Mouse (Mus musculus) testis, adult 2 months (tissue): ENCODE data around the gene Ppp4r2. TPM values are rescaled to one million over a fixed set of nuclear protein-coding genes. Genes with fewer than 3 reads are reported as not detected.
A peak's percentile ranks its signal among the peaks of the same experiment; 100 is the strongest.

Source experiments
- H3K27ac ChIP-seq: fragments of 200-500 bp; 2 replicates; pipeline ENCODE4 v1.5.1; 2012; ENCODE audit warnings: low read depth, low read length; ENCODE audit not compliant: control insufficient read depth, insufficient read depth
- H3K27me3 ChIP-seq: fragments of 200-500 bp; 2 replicates; pipeline ENCODE4 v1.6.1; 2012; ENCODE audit warnings: mild to moderate bottlenecking, low read length, moderate library complexity; ENCODE audit not compliant: control insufficient read depth, insufficient read depth
- H3K36me3 ChIP-seq: fragments of 200-500 bp; 2 replicates; pipeline ENCODE4 v1.6.1; 2012; ENCODE audit warnings: mild to moderate bottlenecking, low read length; ENCODE audit not compliant: control insufficient read depth, insufficient read depth
- H3K4me1 ChIP-seq: fragments of 200-500 bp; 2 replicates; pipeline ENCODE4 v1.6.1; 2012; ENCODE audit warnings: low read length; ENCODE audit not compliant: control insufficient read depth, insufficient read depth
- H3K4me3 ChIP-seq: fragments of 200-500 bp; 2 replicates; pipeline ENCODE4 v1.5.1; 2012; ENCODE audit warnings: low read depth, mild to moderate bottlenecking, low read length, moderate library complexity, mixed read lengths; ENCODE audit not compliant: control insufficient read depth
- CTCF ChIP-seq: fragments of 200-500 bp; IDR thresholded peaks from 2 replicates; pipeline ENCODE4 v1.5.1; 2012; ENCODE audit warnings: low read depth, mild to moderate bottlenecking, inconsistent platforms, low read length, moderate library complexity; ENCODE audit not compliant: control insufficient read depth, insufficient read depth, insufficient replicate concordance
- POLR2A ChIP-seq: fragments of 200-500 bp; IDR thresholded peaks from 2 replicates; pipeline ENCODE4 v1.6.1; 2012; ENCODE audit warnings: low read depth, mild to moderate bottlenecking, inconsistent platforms, low read length, moderate library complexity; ENCODE audit not compliant: control insufficient read depth
- polyA plus RNA-seq: library from polyadenylated mRNA; depleted of rRNA; stranded (reverse); fragments of >200 nt; gene quantifications from 2 replicates; pipeline ENCODE4 v1.2.3, GENCODE M21; 2012

Ppp4r2 gene
- polyA plus RNA-seq, 1 experiment, result 43.6 TPM

DNA sequence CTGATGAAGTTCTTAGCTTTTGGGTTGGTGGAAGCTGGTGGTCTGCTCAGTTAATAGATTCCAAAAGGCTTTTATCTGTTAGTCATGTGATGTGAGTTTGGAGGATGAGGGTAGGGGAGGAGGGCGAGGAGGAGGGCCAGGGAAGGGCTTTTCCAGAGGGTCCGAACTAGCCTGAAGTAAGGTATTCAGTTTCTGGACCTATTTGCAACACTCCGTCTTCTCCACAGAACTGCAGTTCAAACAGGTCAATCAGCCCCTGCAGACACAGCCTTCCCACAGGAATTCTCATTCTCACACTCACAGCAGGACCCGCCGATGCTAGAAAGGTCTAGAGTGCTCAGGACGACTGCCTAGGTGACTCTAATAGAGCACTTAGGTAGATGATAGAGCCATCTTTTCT, 39.8 kb downstream of the Ppp4r2 start:
- Histone ChIP-seq H3K36me3 (no peaks in the 10 kb centered on the region), H3K27ac (no peak overlapping the region), H3K4me1 (peaks cover 4% of the 10 kb centered on the region), H3K27me3 (no peaks in the 10 kb centered on the region), H3K4me3 (no peak overlapping the region)
- TF ChIP-seq POLR2A, result no peak
- no peak for TF ChIP-seq CTCF

DNA sequence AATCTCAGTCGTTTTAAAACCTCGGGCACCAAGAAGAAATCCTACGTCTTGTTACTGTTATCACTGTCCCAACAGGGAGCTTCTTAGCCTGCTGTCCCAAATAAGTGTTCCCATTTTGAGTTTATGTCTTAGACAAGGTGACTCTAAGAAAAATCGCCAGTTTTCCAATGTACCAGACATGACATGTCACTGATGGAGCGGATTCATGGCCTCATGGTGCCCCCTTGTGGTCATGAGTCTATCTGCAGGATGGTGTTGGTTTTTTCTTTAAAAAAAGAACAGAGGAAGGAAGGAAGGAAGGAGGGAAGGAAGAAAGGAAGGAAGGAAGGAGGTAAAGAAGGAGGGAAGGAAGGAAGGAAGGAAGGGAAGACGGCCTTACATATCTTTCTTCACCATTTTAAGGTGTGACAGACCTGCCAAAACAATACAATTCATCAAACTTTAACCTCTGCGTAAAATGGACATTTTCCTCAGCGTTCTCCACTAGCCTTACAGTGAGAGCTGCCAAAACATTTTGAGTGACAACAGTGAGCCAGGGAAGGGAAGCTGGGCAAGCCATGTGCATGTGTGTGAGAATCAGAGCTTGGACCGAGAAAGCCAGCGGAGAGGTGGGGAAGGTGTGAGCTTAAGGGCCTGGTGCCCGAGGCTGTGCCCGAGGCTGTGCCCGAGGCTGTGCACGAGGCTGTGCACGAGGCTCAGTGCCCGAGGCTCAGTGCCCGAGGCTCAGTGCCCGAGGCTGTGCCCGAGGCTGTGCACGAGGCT, 42.6 kb downstream of the Ppp4r2 start:
- H3K4me3 ChIP-seq, result no peak overlapping the region; the same call in 1 of the 2 replicates
- no peaks in the 10 kb centered on the region for H3K27me3 ChIP-seq
- H3K27ac ChIP-seq, result no peak overlapping the region
- peaks cover 9% of the 10 kb centered on the region for H3K4me1 ChIP-seq
- no peaks in the 10 kb centered on the region for H3K36me3 ChIP-seq
- no peak for TF ChIP-seq POLR2A
- TF ChIP-seq CTCF, result no peak; the same call in 1 of the 2 replicates

DNA sequence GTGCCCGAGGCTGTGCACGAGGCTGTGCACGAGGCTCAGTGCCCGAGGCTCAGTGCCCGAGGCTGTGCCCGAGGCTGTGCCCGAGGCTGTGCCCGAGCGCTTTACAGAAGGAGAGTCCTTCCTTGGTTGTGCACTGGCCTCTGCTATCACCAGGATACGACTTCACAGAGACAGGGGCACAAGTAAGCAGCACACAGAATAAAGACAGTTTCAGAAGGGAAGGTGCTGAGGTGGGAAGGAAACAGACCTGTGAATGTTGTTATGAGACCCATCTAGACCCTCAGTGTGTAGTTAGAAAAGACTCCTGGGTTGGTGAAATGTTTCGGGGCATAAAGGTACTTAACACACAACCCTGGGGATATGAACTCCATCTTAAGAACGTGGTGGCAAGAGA, 43.2 kb downstream of the Ppp4r2 start:
- H3K36me3 ChIP-seq, result no peaks in the 10 kb centered on the region
- H3K27me3 ChIP-seq, result no peaks in the 10 kb centered on the region
- TF ChIP-seq CTCF (no peak), POLR2A (no peak)
- no peak overlapping the region for H3K4me3 ChIP-seq
- no peak overlapping the region for H3K27ac ChIP-seq
- H3K4me1 ChIP-seq, result peaks cover 9% of the 10 kb centered on the region

DNA sequence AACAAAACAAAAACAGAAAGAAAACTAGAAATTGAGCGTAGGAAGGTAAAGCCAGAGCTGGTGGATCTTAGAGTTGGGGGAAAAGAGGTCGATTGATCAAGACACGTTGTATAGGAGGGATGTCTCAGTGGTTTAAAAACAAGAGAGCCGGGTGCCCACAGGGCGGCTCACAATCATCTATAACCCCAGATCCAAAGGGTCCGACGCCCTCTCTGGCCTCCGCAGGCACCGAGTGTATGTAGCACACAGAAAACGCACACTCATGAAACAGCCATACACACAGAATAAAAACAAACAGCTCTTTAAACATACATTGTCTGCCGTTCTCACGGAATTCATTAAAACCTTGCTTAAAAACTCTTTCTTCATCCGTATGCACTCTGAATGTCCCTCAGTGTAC, 45.1 kb downstream of the Ppp4r2 start:
- no peak overlapping the region for H3K27ac ChIP-seq
- no peak overlapping the region for H3K4me3 ChIP-seq
- H3K27me3 ChIP-seq, result no peaks in the 10 kb centered on the region
- peaks cover 12% of the 10 kb centered on the region for H3K4me1 ChIP-seq
- TF ChIP-seq POLR2A (no peak), CTCF (no peak)
- no peaks in the 10 kb centered on the region for H3K36me3 ChIP-seq

DNA sequence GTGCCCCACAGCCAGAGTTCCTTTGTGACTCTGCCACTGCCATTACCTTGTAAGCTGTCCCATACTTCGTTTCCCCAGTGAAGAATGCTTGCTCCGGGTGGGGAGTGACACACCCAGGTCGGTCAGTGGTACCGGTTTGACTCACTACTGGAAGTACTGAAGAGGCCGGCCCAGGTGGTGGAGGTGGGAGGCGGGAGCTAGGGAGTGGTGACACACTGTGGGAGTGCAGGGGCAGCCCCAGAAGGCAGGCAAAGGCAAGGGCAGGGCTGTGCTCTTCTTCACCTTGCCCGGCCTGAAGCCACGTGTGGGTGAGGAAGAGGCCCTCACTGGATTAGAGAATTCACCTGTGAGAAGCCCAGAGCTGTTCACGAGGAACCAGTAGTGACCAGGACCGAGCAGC, 46.2 kb downstream of the Ppp4r2 start:
- Histone ChIP-seq H3K27ac (no peak overlapping the region), H3K27me3 (no peaks in the 10 kb centered on the region), H3K4me3 (no peak overlapping the region), H3K36me3 (no peaks in the 10 kb centered on the region), H3K4me1 (peaks cover 12% of the 10 kb centered on the region)
- TF ChIP-seq CTCF, result no peak
- no peak for TF ChIP-seq POLR2A

DNA sequence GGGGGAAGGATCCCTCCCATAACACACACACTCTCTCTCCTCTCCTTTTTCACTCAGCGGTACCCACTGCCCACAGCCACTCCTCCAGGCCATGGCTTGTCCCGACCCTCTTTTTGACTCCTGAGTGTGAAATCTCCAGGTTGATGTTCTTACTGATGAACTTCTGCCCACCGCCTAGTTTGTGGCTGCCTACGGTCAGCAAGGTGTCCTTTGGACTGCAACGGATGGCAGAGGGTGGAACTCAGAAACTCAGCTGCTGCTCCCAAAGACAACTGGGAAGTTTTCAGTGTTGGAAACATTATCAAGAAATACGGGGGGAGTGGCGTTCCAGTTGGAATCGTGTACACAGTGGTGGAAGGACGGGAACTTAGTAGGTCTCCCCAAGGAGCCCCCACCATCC, 48.2 kb downstream of the Ppp4r2 start:
- Histone ChIP-seq H3K4me3 (no peak overlapping the region), H3K36me3 (no peaks in the 10 kb centered on the region), H3K27ac (no peak overlapping the region), H3K4me1 (peaks cover 8% of the 10 kb centered on the region), H3K27me3 (no peaks in the 10 kb centered on the region)
- TF ChIP-seq POLR2A, result no peak
- TF ChIP-seq CTCF, result no peak

DNA sequence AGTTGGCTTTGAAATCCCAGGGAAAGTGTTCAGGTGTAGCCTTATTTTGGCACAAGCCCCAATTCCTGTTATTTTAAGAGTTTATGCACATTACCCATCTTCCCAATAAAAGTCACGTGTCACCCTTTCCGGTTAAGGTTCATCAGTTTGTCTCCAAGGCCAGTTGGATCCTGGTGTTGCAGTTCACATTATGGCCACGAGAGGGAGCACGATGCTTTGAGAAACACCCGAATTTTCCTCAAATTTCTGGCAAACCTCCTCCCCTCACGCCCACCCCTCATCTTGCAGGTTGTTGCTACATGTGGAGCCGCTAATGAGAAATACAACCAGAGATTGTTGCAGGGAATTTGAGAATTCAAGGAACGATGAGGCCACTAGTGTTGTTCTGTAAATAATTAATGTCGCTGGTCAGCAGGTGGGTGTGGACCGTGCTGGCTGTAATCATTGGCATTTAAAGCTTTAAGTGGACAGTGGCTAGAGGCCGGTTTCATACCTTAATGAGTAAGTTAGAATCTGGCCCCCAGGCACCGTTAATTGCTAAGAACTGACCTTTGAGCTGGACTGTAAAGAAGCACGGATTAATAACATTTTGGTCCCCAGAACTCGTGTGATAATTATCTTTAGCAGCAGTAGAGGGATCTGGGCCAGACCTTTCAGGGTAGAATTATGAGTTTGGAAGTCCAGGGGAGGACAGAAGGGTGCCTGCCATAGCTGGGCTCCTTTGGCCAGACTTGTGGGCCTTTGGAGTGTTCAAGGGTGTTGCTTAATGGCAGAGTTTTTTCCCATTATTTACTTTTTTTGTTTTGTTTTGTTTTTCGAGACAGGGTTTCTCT, 49.2 kb downstream of the Ppp4r2 start:
- Histone ChIP-seq H3K4me3 (no peak overlapping the region), H3K4me1 (peaks cover 8% of the 10 kb centered on the region), H3K36me3 (no peaks in the 10 kb centered on the region), H3K27me3 (no peaks in the 10 kb centered on the region), H3K27ac (no peak overlapping the region)
- TF ChIP-seq CTCF (peak; percentile 84), POLR2A (no peak)
